Mouse (Mus musculus) ES-Bruce4 (cell line): ENCODE data around the gene Srgap1. TPM values are rescaled to one million over a fixed set of nuclear protein-coding genes. Genes with fewer than 3 reads are reported as not detected.

ENCODE experiments used
- H3K27ac ChIP-seq: 2 replicates; pipeline ENCODE4 v1.5.1; 2012; ENCODE audit warnings: low read length, inconsistent platforms; ENCODE audit not compliant: insufficient read depth
- H3K27me3 ChIP-seq: 2 replicates; pipeline ENCODE4 v1.6.1; 2012; ENCODE audit warnings: mild to moderate bottlenecking, low read length, inconsistent platforms; ENCODE audit not compliant: control insufficient read depth, poor library complexity, insufficient read depth, severe bottlenecking
- H3K36me3 ChIP-seq: 2 replicates; pipeline ENCODE4 v1.6.1; 2012; ENCODE audit warnings: inconsistent platforms, mild to moderate bottlenecking, low read length, moderate library complexity; ENCODE audit not compliant: control insufficient read depth, poor library complexity, insufficient read depth, severe bottlenecking
- H3K4me1 ChIP-seq: one replicate; pipeline ENCODE4 v1.8.1; 2011; ENCODE audit warnings: low read length; ENCODE audit not compliant: control insufficient read depth, insufficient read depth
- H3K4me3 ChIP-seq: 2 replicates; pipeline ENCODE4 v1.5.1; 2011; ENCODE audit warnings: low read depth, mild to moderate bottlenecking, low read length
- H3K9ac ChIP-seq: 2 replicates; pipeline ENCODE4 v1.6.1; 2012; ENCODE audit warnings: low read depth, mild to moderate bottlenecking, inconsistent platforms; ENCODE audit not compliant: poor library complexity, severe bottlenecking
- H3K9me3 ChIP-seq: replicated peaks from 2 replicates; pipeline ENCODE4 v1.6.1; 2012; ENCODE audit warnings: mild to moderate bottlenecking, low read length, inconsistent platforms; ENCODE audit not compliant: control insufficient read depth, poor library complexity, insufficient read depth, severe bottlenecking
- CTCF ChIP-seq: IDR thresholded peaks from one replicate; pipeline ENCODE4 v1.8.1; 2011; ENCODE audit warnings: low read depth, low read length
- EP300 ChIP-seq: IDR thresholded peaks from 2 replicates; pipeline ENCODE4 v1.6.1; 2011; ENCODE audit warnings: low read depth, low read length; ENCODE audit not compliant: insufficient read depth
- POLR2A ChIP-seq: IDR thresholded peaks from one replicate; pipeline ENCODE4 v1.8.1; 2011; ENCODE audit warnings: low read length; ENCODE audit not compliant: insufficient read depth
- polyA plus RNA-seq: library from polyadenylated mRNA; stranded (reverse); fragments of >200 nt; gene quantifications from 2 replicates; pipeline ENCODE4 v1.2.4, GENCODE M21; 2011; ENCODE audit warnings: low read depth; ENCODE audit not compliant: missing spikeins, insufficient read depth, insufficient read length

The Srgap1 gene
- polyA plus RNA-seq, 1 experiment, result 8.0 TPM

DNA sequence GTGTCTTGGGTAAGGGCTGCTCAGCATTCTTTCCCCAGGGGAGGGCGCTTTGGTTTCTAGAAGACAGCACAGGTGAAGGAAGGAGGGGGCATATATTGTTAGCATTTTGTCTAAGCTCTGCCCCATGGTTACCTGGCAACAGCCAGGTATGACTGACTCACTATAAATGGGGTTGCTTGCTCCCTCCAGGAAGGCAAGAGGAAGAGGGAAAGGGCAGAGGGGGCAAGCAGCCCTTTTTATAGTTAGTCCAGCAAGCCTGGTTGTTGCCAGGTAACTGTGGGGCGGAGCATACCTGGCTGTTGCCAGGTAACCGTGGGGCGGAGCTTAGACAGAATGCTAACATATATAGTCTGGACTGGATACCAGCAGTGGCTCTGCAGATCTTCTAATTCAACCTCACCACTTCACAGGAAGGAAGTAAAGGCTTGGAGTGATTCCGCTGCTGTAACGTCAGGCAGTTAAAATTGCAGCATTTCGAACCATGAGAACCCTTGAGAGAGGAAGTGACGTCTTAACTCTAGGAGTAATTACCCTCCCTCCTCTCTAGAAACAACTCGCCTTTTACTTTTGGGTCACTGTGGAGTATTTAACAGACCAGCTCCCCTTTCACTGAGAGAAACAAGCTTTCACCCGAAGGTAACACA lies 74.7 kb downstream of the Srgap1 start:
- no peak overlapping the region for H3K4me3 ChIP-seq
- H3K9me3 ChIP-seq, result no peaks in the 10 kb centered on the region
- no peak overlapping the region for H3K9ac ChIP-seq
- no peak overlapping the region for H3K27ac ChIP-seq
- H3K4me1 ChIP-seq, result no peaks in the 10 kb centered on the region
- no peaks in the 10 kb centered on the region for H3K36me3 ChIP-seq
- TF ChIP-seq EP300, result no peak
- no peak for TF ChIP-seq CTCF
- no peak for TF ChIP-seq POLR2A
- no peaks in the 10 kb centered on the region; the same call in 1 of the 2 replicates for H3K27me3 ChIP-seq

DNA sequence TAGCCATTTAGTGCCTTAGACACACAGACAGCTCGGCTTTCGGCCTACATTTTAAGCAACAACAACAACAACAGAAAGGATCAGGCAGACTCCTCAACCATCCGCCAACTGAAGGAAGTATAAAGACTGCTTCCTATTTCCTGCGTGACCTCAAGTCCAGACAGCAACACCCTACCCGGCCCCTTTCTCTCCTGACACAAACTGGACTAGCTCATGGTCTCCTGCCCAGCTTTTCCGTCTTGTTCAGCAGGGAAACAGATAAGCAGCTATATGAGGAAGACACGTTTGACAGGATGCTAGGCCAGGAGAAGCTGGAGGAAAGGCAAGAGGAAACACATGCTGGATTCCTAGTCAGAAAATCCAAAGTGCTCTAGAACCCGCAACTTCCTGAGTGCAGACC lies 75.5 kb downstream of the Srgap1 start:
- no peaks in the 10 kb centered on the region for H3K36me3 ChIP-seq
- H3K27me3 ChIP-seq, result no peaks in the 10 kb centered on the region; the same call in 1 of the 2 replicates
- no peak for TF ChIP-seq CTCF
- no peak for TF ChIP-seq POLR2A
- TF ChIP-seq EP300, result no peak
- no peak overlapping the region for H3K9ac ChIP-seq
- H3K4me1 ChIP-seq, result no peaks in the 10 kb centered on the region
- no peak overlapping the region for H3K4me3 ChIP-seq
- no peaks in the 10 kb centered on the region for H3K9me3 ChIP-seq
- no peak overlapping the region for H3K27ac ChIP-seq

DNA sequence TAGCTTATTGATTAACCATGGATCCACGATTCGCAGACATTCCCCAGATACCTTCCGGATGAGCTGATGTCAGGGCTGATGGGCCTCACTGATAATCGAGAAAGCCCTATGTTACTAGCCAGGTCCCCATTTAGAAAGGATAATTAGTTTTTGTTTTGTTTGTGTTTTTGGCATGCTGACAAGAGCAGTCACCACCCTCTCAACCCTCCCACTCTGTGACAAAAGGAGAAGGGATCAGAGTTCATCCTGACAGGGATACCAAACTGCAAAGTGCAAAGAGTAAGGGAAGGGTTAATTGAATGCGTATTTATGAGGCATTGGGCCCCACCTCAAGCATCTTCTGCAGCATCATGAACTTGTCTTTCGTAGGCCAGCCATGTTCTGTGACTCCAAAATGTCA lies 76.2 kb downstream of the Srgap1 start:
- H3K27ac ChIP-seq, result no peak overlapping the region
- no peak overlapping the region for H3K9ac ChIP-seq
- H3K9me3 ChIP-seq, result no peaks in the 10 kb centered on the region
- no peak for TF ChIP-seq POLR2A
- TF ChIP-seq EP300, result no peak
- TF ChIP-seq CTCF, result no peak
- no peaks in the 10 kb centered on the region for H3K36me3 ChIP-seq
- no peak overlapping the region for H3K4me3 ChIP-seq
- no peaks in the 10 kb centered on the region; the same call in 1 of the 2 replicates for H3K27me3 ChIP-seq
- no peaks in the 10 kb centered on the region for H3K4me1 ChIP-seq

DNA sequence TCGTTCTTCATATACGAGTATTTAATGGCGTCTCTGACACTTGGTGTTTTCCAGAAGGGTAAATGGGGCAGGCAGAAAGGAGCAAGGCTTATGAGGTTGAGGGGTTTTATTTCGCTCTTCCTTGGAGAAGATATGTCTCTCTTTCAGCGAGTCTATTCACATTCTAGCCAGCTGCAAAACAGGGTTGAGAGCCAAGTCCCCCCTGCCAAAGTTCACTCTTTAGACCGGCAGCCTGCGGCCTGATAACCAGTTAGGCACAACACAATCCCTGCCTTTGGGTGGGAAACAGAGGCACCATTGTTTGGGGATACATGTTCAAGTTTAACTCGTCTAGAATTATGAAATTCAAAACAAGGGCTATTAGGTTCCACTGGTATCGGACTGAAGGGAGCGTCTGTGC lies 83.0 kb downstream of the Srgap1 start:
- H3K27me3 ChIP-seq, result no peaks in the 10 kb centered on the region
- H3K4me3 ChIP-seq, result no peak overlapping the region
- no peaks in the 10 kb centered on the region for H3K4me1 ChIP-seq
- TF ChIP-seq EP300, result no peak
- TF ChIP-seq POLR2A, result no peak
- no peak for TF ChIP-seq CTCF
- H3K27ac ChIP-seq, result no peak overlapping the region
- H3K36me3 ChIP-seq, result no peaks in the 10 kb centered on the region
- H3K9ac ChIP-seq, result no peak overlapping the region
- H3K9me3 ChIP-seq, result no peaks in the 10 kb centered on the region

DNA sequence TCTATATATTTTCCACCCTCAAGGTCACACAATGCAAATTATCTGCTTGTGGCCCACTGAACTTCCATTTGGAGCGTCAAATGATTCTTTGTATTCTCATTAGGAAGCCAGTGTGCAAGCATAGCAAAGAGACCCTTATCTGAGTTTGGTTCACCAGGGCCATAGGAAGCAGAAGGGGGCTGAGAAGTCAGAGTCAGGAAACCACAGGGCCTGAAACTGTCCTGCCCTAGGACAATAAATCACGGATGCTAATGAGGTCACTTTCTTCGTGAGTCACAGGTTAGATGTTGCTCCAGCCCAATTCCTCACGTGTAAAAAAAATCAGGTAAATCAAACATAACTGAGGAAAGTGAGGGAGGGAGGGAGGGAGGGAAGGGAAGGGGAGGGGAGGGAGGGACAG lies 85.1 kb downstream of the Srgap1 start:
- Histone ChIP-seq H3K9me3 (no peaks in the 10 kb centered on the region), H3K9ac (no peak overlapping the region), H3K27ac (no peak overlapping the region), H3K36me3 (no peaks in the 10 kb centered on the region), H3K4me3 (no peak overlapping the region), H3K4me1 (no peaks in the 10 kb centered on the region), H3K27me3 (no peaks in the 10 kb centered on the region)
- TF ChIP-seq CTCF (no peak), POLR2A (no peak), EP300 (no peak)

DNA sequence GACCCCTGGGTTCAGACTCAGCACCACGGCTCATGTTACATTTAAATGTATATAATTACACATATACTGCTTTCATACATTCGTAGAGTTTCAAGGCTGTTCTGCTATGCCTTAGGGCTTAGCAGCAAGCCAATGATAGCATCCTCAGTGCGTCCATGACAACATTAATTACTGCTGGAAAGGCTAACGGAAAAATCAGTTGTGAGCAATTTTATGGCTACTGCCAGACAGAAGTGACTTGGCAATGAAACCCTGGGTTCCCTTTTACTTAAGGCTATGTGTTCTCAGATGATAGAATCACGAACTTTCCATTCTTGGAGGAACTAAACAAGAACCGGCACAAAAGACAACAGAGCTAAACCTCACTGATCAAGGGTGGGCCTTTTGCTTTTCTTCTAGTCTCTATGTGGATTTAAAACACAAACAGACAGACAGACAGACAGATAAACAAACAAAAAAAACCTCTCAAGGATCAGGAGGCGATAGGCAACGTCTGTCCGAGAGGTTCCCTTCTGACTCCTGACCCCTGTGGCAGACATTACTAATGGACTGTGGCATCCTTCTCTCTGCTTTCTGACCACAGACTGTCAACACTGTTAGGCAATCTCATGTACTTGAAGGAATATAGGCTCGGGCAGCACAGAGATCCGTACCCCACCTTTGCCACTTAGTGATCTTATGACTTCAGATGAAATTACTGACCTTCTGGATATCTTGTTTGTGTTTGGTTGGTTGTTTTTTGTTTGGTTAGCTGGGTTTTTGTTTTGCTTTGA lies 85.8 kb downstream of the Srgap1 start:
- Histone ChIP-seq H3K36me3 (no peaks in the 10 kb centered on the region), H3K9ac (no peak overlapping the region), H3K9me3 (no peaks in the 10 kb centered on the region), H3K27ac (no peak overlapping the region), H3K4me1 (no peaks in the 10 kb centered on the region), H3K4me3 (no peak overlapping the region), H3K27me3 (no peaks in the 10 kb centered on the region)
- TF ChIP-seq POLR2A (no peak), CTCF (no peak), EP300 (no peak)
